Mouse (Mus musculus) lung, adult 2 months (tissue): ENCODE measurements around the gene Pde2a. TPM values are rescaled to one million over a fixed set of nuclear protein-coding genes. Genes with fewer than 3 reads are reported as not detected.
A peak's percentile ranks its signal among the peaks of the same experiment; 100 is the strongest.

Experiments
- DNase-seq: peaks from one replicate; pipeline ENCODE4 v3.0.0; 2022
- H3K4me1 ChIP-seq: fragments of 200-500 bp; 2 replicates; pipeline ENCODE4 v1.6.1; 2011; ENCODE audit warnings: low read length; ENCODE audit not compliant: control insufficient read depth, insufficient read depth
- H3K4me3 ChIP-seq: fragments of 200-500 bp; replicated peaks from 2 replicates; pipeline ENCODE3; 2011; ENCODE audit warnings: low read depth, mild to moderate bottlenecking, control low read depth, low read length; ENCODE audit errors: extremely low read depth
- CTCF ChIP-seq: fragments of 200-500 bp; IDR thresholded peaks from 2 replicates; pipeline ENCODE4 v1.5.1; 2011; ENCODE audit warnings: mild to moderate bottlenecking, low read length, control low read depth; ENCODE audit not compliant: insufficient read depth
- POLR2A ChIP-seq: fragments of 200-500 bp; IDR thresholded peaks from 2 replicates; pipeline ENCODE4 v1.6.1; 2011; ENCODE audit warnings: low read depth, mild to moderate bottlenecking, control low read depth, low read length, borderline replicate concordance; ENCODE audit errors: extremely low read depth
- WGBS: fragments of 180-500 bp; shearing (Covaris S2); methylation state at CpG from one replicate; pipeline ENCODE4 v1.1.7; 2018; 5-methylcytosine and 5-hydroxymethylcytosine counted together
- polyA plus RNA-seq: library from polyadenylated mRNA; depleted of rRNA; stranded (reverse); fragments of >200 nt; gene quantifications from 2 replicates; pipeline ENCODE4 v1.2.3, GENCODE M21; 2012

Pde2a gene
- polyA plus RNA-seq, 1 experiment: 9.3 TPM

DNA sequence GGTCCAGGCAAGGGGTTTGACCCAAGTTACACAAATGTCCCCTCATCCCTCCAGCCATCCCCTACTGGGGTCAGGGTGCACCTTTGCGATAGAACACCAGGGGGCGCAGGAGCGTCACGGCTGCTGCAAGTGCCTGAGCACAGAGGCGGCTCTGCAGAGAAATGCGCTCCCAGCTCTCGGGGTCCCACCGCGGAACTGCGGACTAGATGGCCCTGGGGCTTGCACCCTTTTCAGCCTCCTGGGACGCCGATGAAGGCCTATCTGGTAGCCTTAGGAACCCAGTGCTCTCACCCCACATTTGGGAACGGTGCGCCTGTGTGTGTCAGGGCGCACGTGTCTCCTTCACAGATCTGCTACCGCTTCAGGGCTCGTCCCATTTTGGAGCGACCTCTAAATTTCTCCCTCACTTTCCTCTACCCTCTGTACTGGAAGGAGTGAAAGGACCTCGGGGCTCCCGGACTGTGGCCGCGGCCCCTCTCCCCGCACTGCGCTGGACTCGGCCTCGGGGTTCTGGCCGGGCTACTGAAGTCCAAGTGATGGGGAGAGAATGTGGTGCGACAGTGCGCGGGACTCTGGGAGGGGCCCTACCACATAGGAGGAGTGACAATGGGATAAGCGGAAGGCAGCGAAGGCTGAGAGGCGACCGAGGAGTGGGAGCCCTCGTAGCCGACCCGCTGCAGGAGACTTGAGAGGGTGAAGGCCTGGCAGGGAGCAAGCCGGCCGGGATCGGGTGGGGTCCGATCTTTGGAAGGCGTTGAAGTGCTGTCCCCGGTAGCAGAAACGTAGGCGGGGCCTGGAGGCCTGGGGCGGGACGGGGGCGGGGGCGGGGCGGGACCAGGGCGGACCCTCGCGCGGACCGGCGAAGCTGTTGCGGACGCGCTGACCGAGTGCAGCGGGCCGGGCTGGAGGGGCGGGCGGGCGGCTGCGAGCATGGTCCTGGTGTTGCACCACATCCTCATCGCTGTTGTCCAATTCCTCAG lies 29.2 kb downstream of the Pde2a start:
- H3K4me3 ChIP-seq: peak overlapping the region; percentile 69
- TF ChIP-seq POLR2A (no peak), CTCF (peak; percentile 95)
- 1% methylated on average over 60 of the region's 68 CpGs for WGBS
- DNase-seq: peak; percentile 91
- H3K4me1 ChIP-seq: no peaks in the 10 kb centered on the region

GRCm38 (mm10) chr7:101452669-101453068 lies 31.2 kb downstream of the Pde2a start:
- TF ChIP-seq CTCF: no peak
- TF ChIP-seq POLR2A: no peak
- 81% methylated on average over 3 of the region's 3 CpGs for WGBS

DNA sequence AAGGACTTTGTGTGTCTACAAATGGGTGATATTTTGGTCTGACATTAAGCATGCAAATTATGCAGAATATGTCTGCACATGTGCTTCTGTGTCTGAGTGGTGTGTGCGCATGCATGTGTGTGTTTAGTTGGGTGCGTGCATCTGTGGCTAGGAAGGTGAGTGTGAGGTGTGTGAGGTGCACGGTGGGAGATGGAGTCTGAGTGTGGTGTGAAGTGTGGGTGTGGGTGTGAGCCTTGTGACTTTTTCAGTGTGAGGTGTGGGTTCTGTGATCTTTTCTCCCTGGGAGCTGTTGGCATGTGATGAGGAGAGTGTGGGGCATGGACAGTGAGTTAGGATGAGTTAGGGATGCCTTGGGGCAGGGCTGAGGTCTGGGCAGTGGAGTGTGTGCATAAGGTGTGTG lies 31.8 kb downstream of the Pde2a start:
- TF ChIP-seq POLR2A (no peak), CTCF (no peak)
- Histone ChIP-seq H3K4me3 (peak overlapping the region; percentile 27), H3K4me1 (no peaks in the 10 kb centered on the region)
- 83% methylated on average over 3 of the region's 3 CpGs for WGBS
- no peak for DNase-seq

More at GRCm38 (mm10) chr7:101452669-101453068, 31.2 kb downstream of the Pde2a start:
- Histone ChIP-seq H3K4me1 (no peaks in the 10 kb centered on the region), H3K4me3 (no peak overlapping the region)
- DNase-seq: no peak

DNA sequence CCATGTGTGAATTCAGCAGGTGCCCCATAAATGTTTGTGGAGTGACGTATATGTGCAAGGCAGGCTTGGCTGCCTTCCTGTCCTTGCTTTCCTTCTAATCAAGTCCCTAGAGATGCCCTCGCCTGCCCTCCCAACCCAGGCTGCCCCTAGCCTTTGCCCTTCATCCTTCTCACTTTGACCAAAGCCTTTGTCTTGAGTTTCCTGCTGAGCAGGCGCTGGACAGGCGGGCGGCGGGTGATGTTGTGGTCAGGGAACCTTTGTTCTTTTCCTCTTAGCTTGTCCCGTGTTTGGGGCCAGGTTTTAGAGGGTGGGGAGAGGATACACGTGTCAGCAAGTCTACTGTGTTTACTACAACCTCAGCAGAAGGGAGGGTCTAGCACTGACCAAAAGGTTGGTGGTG lies 32.2 kb downstream of the Pde2a start:
- TF ChIP-seq CTCF: no peak
- no peak for TF ChIP-seq POLR2A
- no peak for DNase-seq
- Histone ChIP-seq H3K4me3 (no peak overlapping the region), H3K4me1 (no peaks in the 10 kb centered on the region)
- WGBS: 29% methylated on average over 8 of the region's 8 CpGs

DNA sequence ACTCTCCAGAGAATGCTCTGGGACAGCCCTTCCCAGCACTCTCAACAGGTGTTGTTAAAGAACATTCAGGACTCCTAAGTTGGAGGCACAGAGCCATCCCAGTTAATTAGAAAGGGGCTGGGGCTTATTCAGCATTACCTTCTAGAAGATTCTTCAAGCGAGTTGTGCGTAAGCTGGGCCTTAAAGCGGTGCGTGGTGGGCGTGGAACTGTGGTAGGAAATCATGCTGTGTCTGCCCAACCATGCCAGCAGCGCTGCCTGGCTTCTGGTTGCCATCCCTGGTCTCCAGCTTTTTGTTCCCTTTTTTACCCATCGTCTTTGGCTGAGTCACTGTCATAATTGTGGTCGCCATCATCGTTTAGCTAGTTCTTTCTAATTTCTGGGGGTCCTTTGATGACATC lies 33.0 kb downstream of the Pde2a start:
- 64% methylated on average over 9 of the region's 9 CpGs for WGBS
- no peak for DNase-seq
- H3K4me3 ChIP-seq: no peak overlapping the region
- TF ChIP-seq POLR2A (no peak), CTCF (no peak)
- no peaks in the 10 kb centered on the region for H3K4me1 ChIP-seq

- 0 out of 2 replicates have a peak, but pooled peaks cover 4% of the 10 kb centered on the region for H3K4me1 ChIP-seq
- 80% methylated on average over 6 of the region's 6 CpGs for WGBS
- TF ChIP-seq POLR2A: no peak
- TF ChIP-seq CTCF: no peak
- H3K4me3 ChIP-seq: no peak overlapping the region
- no peak for DNase-seq
These were observed 33.6 kb downstream of the Pde2a start for GRCm38 (mm10) chr7:101455141-101455540.

GRCm38 (mm10) chr7:101456318-101456717 lies 34.8 kb downstream of the Pde2a start:
- DNase-seq: no peak
- WGBS: 85% methylated on average over 4 of the region's 4 CpGs
- Histone ChIP-seq H3K4me3 (no peak overlapping the region), H3K4me1 (0 out of 2 replicates have a peak, but pooled peaks cover 4% of the 10 kb centered on the region)
- no peak for TF ChIP-seq CTCF
- no peak for TF ChIP-seq POLR2A

GRCm38 (mm10) chr7:101456789-101457188 lies 35.3 kb downstream of the Pde2a start:
- 0 out of 2 replicates have a peak, but pooled peaks cover 4% of the 10 kb centered on the region for H3K4me1 ChIP-seq
- WGBS: 56% methylated on average over 5 of the region's 5 CpGs
- H3K4me3 ChIP-seq: no peak overlapping the region
- DNase-seq: no peak
- TF ChIP-seq POLR2A (no peak), CTCF (no peak)

DNA sequence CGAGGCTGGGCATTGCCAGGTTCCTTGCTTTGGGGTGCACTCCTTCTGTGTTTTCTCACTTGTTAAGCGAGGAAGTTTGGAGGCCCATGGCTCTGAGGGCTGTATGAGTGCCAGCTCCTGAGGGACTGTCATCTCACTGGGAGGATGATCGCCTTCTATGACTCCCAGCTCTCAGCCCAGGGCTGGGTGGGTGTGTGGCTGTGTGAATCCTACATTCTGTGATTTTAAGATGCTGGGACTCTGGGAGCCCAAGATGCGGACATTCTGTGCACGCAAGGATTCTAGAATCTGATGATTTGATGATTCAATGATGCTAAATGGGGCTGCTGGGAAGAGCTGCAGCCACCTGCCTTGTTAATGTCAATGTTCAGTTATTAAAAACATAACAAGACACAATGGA lies 35.8 kb downstream of the Pde2a start:
- no peak for TF ChIP-seq POLR2A
- no peak for TF ChIP-seq CTCF
- H3K4me1 ChIP-seq: 0 out of 2 replicates have a peak, but pooled peaks cover 4% of the 10 kb centered on the region

DNA sequence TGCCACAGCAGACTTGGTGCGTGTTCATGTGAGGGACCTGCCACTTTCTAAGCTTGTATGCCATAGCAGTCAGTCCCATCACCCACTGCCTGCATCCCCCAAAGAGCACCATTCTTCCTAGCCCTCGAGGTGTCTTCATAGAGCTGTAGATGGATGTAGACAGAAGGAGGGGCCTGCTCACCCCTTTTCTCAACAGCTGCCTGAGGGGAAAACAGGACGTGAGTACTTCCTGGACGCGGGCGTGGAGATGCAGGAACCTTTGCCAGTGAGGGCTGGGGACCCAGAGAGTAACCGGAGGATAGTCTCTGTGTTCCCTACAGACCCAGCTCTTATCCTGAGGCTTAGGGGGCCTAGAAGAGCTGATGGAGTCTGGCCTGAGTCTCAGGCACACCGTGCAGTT lies 36.3 kb downstream of the Pde2a start:
- Histone ChIP-seq H3K4me1 (0 out of 2 replicates have a peak, but pooled peaks cover 4% of the 10 kb centered on the region), H3K4me3 (no peak overlapping the region)
- DNase-seq: no peak
- no peak for TF ChIP-seq POLR2A
- no peak for TF ChIP-seq CTCF
- WGBS: 36% methylated on average over 8 of the region's 8 CpGs

More for the DNA sequence above, 35.8 kb downstream of the Pde2a start:
- no peak overlapping the region for H3K4me3 ChIP-seq
- 80% methylated on average over 5 of the region's 5 CpGs for WGBS
- DNase-seq: no peak
